Mouse (Mus musculus): ENCODE data around the gene Bicdl1. TPM values are rescaled to one million over a fixed set of nuclear protein-coding genes. Genes with fewer than 3 reads are reported as not detected.

Bicdl1 gene
- polyA plus RNA-seq (2014; fragmentation: Nextera tagmentation; extraction: Ambion mirVana) = 11.4 and 12.4 TPM in 2 replicates

GRCm38 (mm10) chr5:115731001-115731731 is at the start of gene Bicdl1:
Gene Bicdl1 (minus strand): TSS chr5:115731621.
- H3K27me3 ChIP-seq (ENCODE audit: control insufficient read depth, insufficient read depth, low read length) = peaks cover 11% of the 10 kb centered on the region
- ATAC-seq (ENCODE audit: low FRiP score) = peak; percentile 69

GRCm38 (mm10) chr5:115776911-115777310 is 45.5 kb upstream of the Bicdl1 start:
- DNase-seq (ENCODE audit: low spot score, missing footprints) (no peak), ATAC-seq (ENCODE audit: low FRiP score) (no peak)
- Histone ChIP-seq H3K4me3 (ENCODE audit: low read depth, low read length) (no peak overlapping the region), H3K27ac (ENCODE audit: low read depth, low read length) (no peak overlapping the region), H3K4me1 (ENCODE audit: control insufficient read depth, insufficient read depth, low read length) (no peaks in the 10 kb centered on the region), H3K36me3 (ENCODE audit: control insufficient read depth, insufficient read depth, low read length) (no peaks in the 10 kb centered on the region), H3K9ac (ENCODE audit: low read length) (no peak overlapping the region), H3K27me3 (ENCODE audit: control insufficient read depth, insufficient read depth, low read length) (no peaks in the 10 kb centered on the region), H3K9me3 (ENCODE audit: control insufficient read depth, low read length) (no peaks in the 10 kb centered on the region), H3K4me2 (no peak overlapping the region)
- 71% methylated on average over 4 of the region's 4 CpGs for WGBS

More at GRCm38 (mm10) chr5:115731001-115731731, at the start of gene Bicdl1:
- peak within 1 kb of the TSS; percentile 80 for H3K27ac ChIP-seq (ENCODE audit: low read depth, low read length)
- peak within 1 kb of the TSS; percentile 86 for H3K4me2 ChIP-seq
- no peaks in the 10 kb centered on the region for H3K9me3 ChIP-seq (ENCODE audit: control insufficient read depth, low read length)
- DNase-seq (ENCODE audit: low spot score, missing footprints) = peak; percentile 98
- no peaks in the 10 kb centered on the region for H3K36me3 ChIP-seq (ENCODE audit: control insufficient read depth, insufficient read depth, low read length)
- H3K9ac ChIP-seq (ENCODE audit: low read length) = peak within 1 kb of the TSS; percentile 62
- peak within 1 kb of the TSS; percentile 70 for H3K4me3 ChIP-seq (ENCODE audit: low read depth, low read length)
- H3K4me1 ChIP-seq (ENCODE audit: control insufficient read depth, insufficient read depth, low read length) = peaks cover 2% of the 10 kb centered on the region; the same call in 1 of the 2 replicates
- WGBS = 0% methylated on average over 34 of the region's 83 CpGs

- no peaks in the 10 kb centered on the region for H3K4me1 ChIP-seq (ENCODE audit: control insufficient read depth, insufficient read depth, low read length)
- no peaks in the 10 kb centered on the region for H3K9me3 ChIP-seq (ENCODE audit: control insufficient read depth, low read length)
- no peak overlapping the region for H3K4me3 ChIP-seq (ENCODE audit: low read depth, low read length)
- H3K27ac ChIP-seq (ENCODE audit: low read depth, low read length) = no peak overlapping the region
- no peaks in the 10 kb centered on the region for H3K36me3 ChIP-seq (ENCODE audit: control insufficient read depth, insufficient read depth, low read length)
- no peaks in the 10 kb centered on the region for H3K27me3 ChIP-seq (ENCODE audit: control insufficient read depth, insufficient read depth, low read length)
- no peak overlapping the region for H3K9ac ChIP-seq (ENCODE audit: low read length)
- no peak for ATAC-seq (ENCODE audit: low FRiP score)
- no peak overlapping the region for H3K4me2 ChIP-seq
- DNase-seq (ENCODE audit: low spot score, missing footprints) = no peak
- 91% methylated on average over 4 of the region's 4 CpGs for WGBS
These were observed 43.9 kb upstream of the Bicdl1 start for GRCm38 (mm10) chr5:115775350-115775749.

- no peaks in the 10 kb centered on the region for H3K36me3 ChIP-seq (ENCODE audit: control insufficient read depth, insufficient read depth, low read length)
- H3K27me3 ChIP-seq (ENCODE audit: control insufficient read depth, insufficient read depth, low read length) = no peaks in the 10 kb centered on the region
- no peak overlapping the region for H3K27ac ChIP-seq (ENCODE audit: low read depth, low read length)
- no peak overlapping the region for H3K9ac ChIP-seq (ENCODE audit: low read length)
- H3K9me3 ChIP-seq (ENCODE audit: control insufficient read depth, low read length) = no peaks in the 10 kb centered on the region
- no peak for ATAC-seq (ENCODE audit: low FRiP score)
- no peaks in the 10 kb centered on the region for H3K4me1 ChIP-seq (ENCODE audit: control insufficient read depth, insufficient read depth, low read length)
- 88% methylated on average over 4 of the region's 4 CpGs for WGBS
- H3K4me3 ChIP-seq (ENCODE audit: low read depth, low read length) = no peak overlapping the region
- H3K4me2 ChIP-seq = no peak overlapping the region
- DNase-seq (ENCODE audit: low spot score, missing footprints) = no peak
These were observed 38.6 kb upstream of the Bicdl1 start for GRCm38 (mm10) chr5:115770048-115770447.

- Histone ChIP-seq H3K36me3 (ENCODE audit: control insufficient read depth, insufficient read depth, low read length) (no peaks in the 10 kb centered on the region), H3K27ac (ENCODE audit: low read depth, low read length) (no peak overlapping the region), H3K4me3 (ENCODE audit: low read depth, low read length) (no peak overlapping the region), H3K9me3 (ENCODE audit: control insufficient read depth, low read length) (no peaks in the 10 kb centered on the region), H3K4me2 (no peak overlapping the region), H3K27me3 (ENCODE audit: control insufficient read depth, insufficient read depth, low read length) (no peaks in the 10 kb centered on the region), H3K4me1 (ENCODE audit: control insufficient read depth, insufficient read depth, low read length) (no peaks in the 10 kb centered on the region), H3K9ac (ENCODE audit: low read length) (no peak overlapping the region)
- 84% methylated on average over 4 of the region's 4 CpGs for WGBS
- peak; percentile 59 for DNase-seq (ENCODE audit: low spot score, missing footprints)
- no peak for ATAC-seq (ENCODE audit: low FRiP score)
These were observed 37.7 kb upstream of the Bicdl1 start for GRCm38 (mm10) chr5:115769116-115769515.

GRCm38 (mm10) chr5:115766821-115767220 is 35.4 kb upstream of the Bicdl1 start:
- no peak overlapping the region for H3K4me3 ChIP-seq (ENCODE audit: low read depth, low read length)
- WGBS = 79% methylated on average over 8 of the region's 8 CpGs
- H3K27ac ChIP-seq (ENCODE audit: low read depth, low read length) = no peak overlapping the region
- DNase-seq (ENCODE audit: low spot score, missing footprints) (peak; percentile 19), ATAC-seq (ENCODE audit: low FRiP score) (no peak)
- no peak overlapping the region for H3K4me2 ChIP-seq
- H3K36me3 ChIP-seq (ENCODE audit: control insufficient read depth, insufficient read depth, low read length) = no peaks in the 10 kb centered on the region
- no peaks in the 10 kb centered on the region for H3K4me1 ChIP-seq (ENCODE audit: control insufficient read depth, insufficient read depth, low read length)
- H3K9me3 ChIP-seq (ENCODE audit: control insufficient read depth, low read length) = no peaks in the 10 kb centered on the region
- no peak overlapping the region for H3K9ac ChIP-seq (ENCODE audit: low read length)
- no peaks in the 10 kb centered on the region for H3K27me3 ChIP-seq (ENCODE audit: control insufficient read depth, insufficient read depth, low read length)

- Histone ChIP-seq H3K9ac (ENCODE audit: low read length) (no peak overlapping the region), H3K9me3 (ENCODE audit: control insufficient read depth, low read length) (no peaks in the 10 kb centered on the region), H3K4me1 (ENCODE audit: control insufficient read depth, insufficient read depth, low read length) (no peaks in the 10 kb centered on the region), H3K36me3 (ENCODE audit: control insufficient read depth, insufficient read depth, low read length) (no peaks in the 10 kb centered on the region), H3K4me3 (ENCODE audit: low read depth, low read length) (no peak overlapping the region), H3K4me2 (no peak overlapping the region), H3K27me3 (ENCODE audit: control insufficient read depth, insufficient read depth, low read length) (no peaks in the 10 kb centered on the region), H3K27ac (ENCODE audit: low read depth, low read length) (no peak overlapping the region)
- no peak for DNase-seq (ENCODE audit: low spot score, missing footprints)
- no peak for ATAC-seq (ENCODE audit: low FRiP score)
- 87% methylated on average over 2 of the region's 2 CpGs for WGBS
These were observed 32.6 kb upstream of the Bicdl1 start for GRCm38 (mm10) chr5:115763981-115764380.

- Histone ChIP-seq H3K4me1 (ENCODE audit: control insufficient read depth, insufficient read depth, low read length) (no peaks in the 10 kb centered on the region), H3K9ac (ENCODE audit: low read length) (no peak overlapping the region), H3K27ac (ENCODE audit: low read depth, low read length) (no peak overlapping the region), H3K9me3 (ENCODE audit: control insufficient read depth, low read length) (no peaks in the 10 kb centered on the region), H3K36me3 (ENCODE audit: control insufficient read depth, insufficient read depth, low read length) (no peaks in the 10 kb centered on the region), H3K27me3 (ENCODE audit: control insufficient read depth, insufficient read depth, low read length) (no peaks in the 10 kb centered on the region), H3K4me3 (ENCODE audit: low read depth, low read length) (no peak overlapping the region), H3K4me2 (no peak overlapping the region)
- ATAC-seq (ENCODE audit: low FRiP score) = no peak
- DNase-seq (ENCODE audit: low spot score, missing footprints) = no peak
- 79% methylated on average over 11 of the region's 11 CpGs for WGBS
These were observed 29.5 kb upstream of the Bicdl1 start for GRCm38 (mm10) chr5:115760903-115761302.

- Histone ChIP-seq H3K36me3 (ENCODE audit: control insufficient read depth, insufficient read depth, low read length) (no peaks in the 10 kb centered on the region), H3K27ac (ENCODE audit: low read depth, low read length) (no peak overlapping the region), H3K4me1 (ENCODE audit: control insufficient read depth, insufficient read depth, low read length) (no peaks in the 10 kb centered on the region), H3K4me2 (no peak overlapping the region), H3K4me3 (ENCODE audit: low read depth, low read length) (no peak overlapping the region), H3K9me3 (ENCODE audit: control insufficient read depth, low read length) (no peaks in the 10 kb centered on the region), H3K27me3 (ENCODE audit: control insufficient read depth, insufficient read depth, low read length) (no peaks in the 10 kb centered on the region), H3K9ac (ENCODE audit: low read length) (no peak overlapping the region)
- no peak for DNase-seq (ENCODE audit: low spot score, missing footprints)
- ATAC-seq (ENCODE audit: low FRiP score) = no peak
- 64% methylated on average over 10 of the region's 10 CpGs for WGBS
These were observed 27.2 kb upstream of the Bicdl1 start for GRCm38 (mm10) chr5:115758431-115759180.

Data from midbrain, embryonic 11.5 days (tissue).